Mouse (Mus musculus) T-helper 1 cell (primary cell): Measurements from ENCODE around the gene Rnaseh2b.

Source experiments
- in situ Hi-C: fragments of 300-600 bp; cut with MboI, MseI; formaldehyde crosslinking; loops from one replicate; pipeline ENCODE4 v1.15.1; 2025; ENCODE audit warnings: high pct_unique_total_duplicates

The Rnaseh2b gene

GRCm38 (mm10) chr14:62355201-62355600, 62.8 kb downstream of the Rnaseh2b start:
- in situ Hi-C loops = no loop called here

- in situ Hi-C loops = no loop called here
Observed at GRCm38 (mm10) chr14:62361263-62361980, 69.0 kb downstream of the Rnaseh2b start.

GRCm38 (mm10) chr14:62363774-62364173, 71.4 kb downstream of the Rnaseh2b start:
- in situ Hi-C loops = no loop called here

GRCm38 (mm10) chr14:62370819-62371218, 78.4 kb downstream of the Rnaseh2b start:
- in situ Hi-C loops = no loop called here

GRCm38 (mm10) chr14:62374001-62374400, 81.6 kb downstream of the Rnaseh2b start:
- in situ Hi-C loops = no loop called here

- in situ Hi-C loops = no loop called here
Observed at GRCm38 (mm10) chr14:62375694-62376093, 83.3 kb downstream of the Rnaseh2b start.

GRCm38 (mm10) chr14:62376115-62376514, 83.7 kb downstream of the Rnaseh2b start:
- in situ Hi-C loops = no loop called here

- in situ Hi-C loops = no loop called here
Observed at GRCm38 (mm10) chr14:62379391-62379790, 87.0 kb downstream of the Rnaseh2b start.

- in situ Hi-C loops = no loop called here
Observed at GRCm38 (mm10) chr14:62380606-62381005, 88.2 kb downstream of the Rnaseh2b start.

- in situ Hi-C loops = no loop called here
Observed at GRCm38 (mm10) chr14:62383109-62383508, 90.7 kb downstream of the Rnaseh2b start.

- in situ Hi-C loops = no loop called here
Observed at GRCm38 (mm10) chr14:62383786-62384299, 91.5 kb downstream of the Rnaseh2b start.

GRCm38 (mm10) chr14:62389064-62389728, 96.8 kb downstream of the Rnaseh2b start:
- in situ Hi-C loops = no loop called here

GRCm38 (mm10) chr14:62389729-62390536, 97.5 kb downstream of the Rnaseh2b start:
- in situ Hi-C loops = no loop called here

GRCm38 (mm10) chr14:62392754-62393153, 100.4 kb downstream of the Rnaseh2b start:
- in situ Hi-C loops = no loop called here

- in situ Hi-C loops = no loop called here
Observed at GRCm38 (mm10) chr14:62395346-62395745, 103.0 kb downstream of the Rnaseh2b start.

GRCm38 (mm10) chr14:62416007-62416741, 123.8 kb downstream of the Rnaseh2b start:
- in situ Hi-C loops = no loop called here

- in situ Hi-C loops = no loop called here
Observed at GRCm38 (mm10) chr14:62416742-62417134, 124.3 kb downstream of the Rnaseh2b start.

GRCm38 (mm10) chr14:62417501-62417900, 125.1 kb downstream of the Rnaseh2b start:
- in situ Hi-C loops = no loop called here

- in situ Hi-C loops = no loop called here
Observed at GRCm38 (mm10) chr14:62422265-62422664, 129.9 kb downstream of the Rnaseh2b start.
